Mouse (Mus musculus): ENCODE measurements at regions not wholly inside any gene's neighbourhood (a gene's known extent, or its start where the extent isn't known, plus 50 kb on each side); places are given as distances from the start of the nearest gene placed in this dataset.

DNA sequence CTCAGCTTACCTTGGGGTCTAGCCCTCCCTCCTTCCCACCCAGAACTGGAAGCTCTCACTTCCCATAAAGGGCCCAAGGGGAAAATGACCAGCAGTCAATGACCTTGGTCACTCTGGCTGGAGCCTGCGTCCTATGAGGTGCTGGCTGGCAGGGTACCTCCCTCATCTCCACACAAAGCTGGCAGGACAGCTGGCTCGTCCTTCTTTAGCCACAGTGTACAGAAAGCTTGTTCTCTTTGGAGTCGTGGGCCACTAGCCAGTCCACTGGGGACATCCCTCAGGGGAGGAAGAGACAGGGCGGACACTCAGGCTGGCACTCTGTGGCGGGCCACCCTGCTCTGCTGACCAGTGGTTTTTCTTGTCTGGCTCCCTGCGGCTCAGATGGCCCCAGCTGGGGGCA is 106.3 kb downstream of the Vegfa start:
- TF ChIP-seq CTCF (IDR thresholded peaks at IDR 0.05) (no peak), POLR2A (IDR thresholded peaks at IDR 0.05; ENCODE audit: insufficient read depth, low read depth, low read length) (no peak)
